In the genomic region with DNA sequence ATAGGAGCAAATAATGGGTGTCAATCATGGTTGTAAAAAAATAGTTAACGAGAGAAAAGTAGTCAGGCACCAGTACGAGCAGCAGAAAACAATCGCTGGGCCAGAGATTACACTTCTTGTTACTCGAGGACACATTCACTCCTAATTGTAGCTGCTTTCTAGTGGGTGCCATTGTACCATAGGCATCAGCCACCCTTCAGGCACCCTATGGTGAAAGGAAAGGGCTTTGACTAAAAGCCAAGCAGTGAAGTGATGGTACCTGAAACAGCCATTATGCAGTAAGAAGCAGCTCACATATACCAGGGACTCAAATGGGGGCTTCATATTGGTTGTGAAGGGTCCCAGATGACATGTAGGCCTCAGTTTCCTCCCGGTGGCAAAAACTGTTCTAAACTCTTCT, we compare ENCODE assay signal across 8 mouse cellular contexts. TPM values are rescaled to one million over a fixed set of nuclear protein-coding genes. Genes with fewer than 3 reads are reported as not detected.
DNase-seq lines count a peak whose midpoint lies in the region; ATAC-seq lines count a peak whose summit lies in the region.

No protein-coding gene starts in this region.

- H3K27me3 ChIP-seq in liver, embryonic 11.5 days (replicated peaks; ENCODE audit: control insufficient read depth, insufficient read depth, low read length) = no peaks in the 10 kb centered on the region

- H3K4me3 ChIP-seq in liver, embryonic 11.5 days (ENCODE audit: low read depth, low read length) = peak overlapping the region; percentile 97

- H3K36me3 ChIP-seq in liver, embryonic 11.5 days (ENCODE audit: control insufficient read depth, insufficient read depth, low read length) = peaks cover 39% of the 10 kb centered on the region

- peak; percentile 5 for DNase-seq in cerebellum, adult 8-10 months
- no peak for DNase-seq in cerebellum, adult 18-20 months
- DNase-seq in thymus, postnatal 14 days = peak; percentile 5
- DNase-seq in thymus, adult 18-20 months = no peak
- no peak for DNase-seq in liver, embryonic 11.5 days (ENCODE audit: low spot score)
- DNase-seq in ovary, postnatal 14 days (ENCODE audit: low spot score) = no peak
- no peak for DNase-seq in frontal cortex, postnatal 25 days (ENCODE audit: low spot score in 2 of 2)
- no peak for DNase-seq in left cerebral cortex, adult 11 months (ENCODE audit: low spot score)

- ATAC-seq in liver, embryonic 11.5 days (replicated peaks; ENCODE audit: low FRiP score) = no peak

- H3K27ac ChIP-seq in liver, embryonic 11.5 days (ENCODE audit: low read depth, low read length) = no peak overlapping the region

- H3K9ac ChIP-seq in liver, embryonic 11.5 days (ENCODE audit: low read depth, low read length) = peak overlapping the region; percentile 96

- H3K4me2 ChIP-seq in liver, embryonic 11.5 days = peak overlapping the region; percentile 80

- 77% methylated on average over 5 of the region's 5 CpGs for WGBS in liver, embryonic 11.5 days

- peaks cover 24% of the 10 kb centered on the region for H3K9me3 ChIP-seq in liver, embryonic 11.5 days (ENCODE audit: control insufficient read depth, low read length)

- peaks cover 7% of the 10 kb centered on the region for H3K4me1 ChIP-seq in liver, embryonic 11.5 days (replicated peaks; ENCODE audit: control insufficient read depth, insufficient read depth, low read length)

RNA-seq across cellular contexts. Expression of a gene that starts 1.3 kb away (rescaled TPM):
- polyA plus RNA-seq in liver, embryonic 11.5 days (2014; fragmentation: Nextera tagmentation; extraction: Ambion mirVana) = 19.3 and 19.8 TPM in 2 replicates

Comparison
In these comparisons a context has a peak if more than half of its experiments do, and no peak if none do; other contexts are left out.
1. DNase-seq: peak in cerebellum, adult 8-10 months (single experiment) and thymus, postnatal 14 days (single experiment); none in cerebellum, adult 18-20 months (0 of 2), thymus, adult 18-20 months (0 of 2), liver, embryonic 11.5 days (single experiment), ovary, postnatal 14 days (single experiment), frontal cortex, postnatal 25 days (0 of 2) and left cerebral cortex, adult 11 months (single experiment).